Mouse (Mus musculus): ENCODE data around the gene Bmper.

- TF ChIP-seq CTCF (IDR thresholded peaks at IDR 0.05; ENCODE audit: insufficient read depth, low read depth, low read length), result no peak
- no peak for TF ChIP-seq POLR2A (IDR thresholded peaks at IDR 0.05; ENCODE audit: insufficient read depth, low read depth, low read length)
Measured at GRCm38 (mm10) chr9:23460721-23461120, 237.8 kb downstream of the Bmper start.
